Mouse (Mus musculus): ENCODE measurements at regions not wholly inside any gene's neighbourhood (a gene's known extent, or its start where the extent isn't known, plus 50 kb on each side); places are given as distances from the start of the nearest gene placed in this dataset.

DNA sequence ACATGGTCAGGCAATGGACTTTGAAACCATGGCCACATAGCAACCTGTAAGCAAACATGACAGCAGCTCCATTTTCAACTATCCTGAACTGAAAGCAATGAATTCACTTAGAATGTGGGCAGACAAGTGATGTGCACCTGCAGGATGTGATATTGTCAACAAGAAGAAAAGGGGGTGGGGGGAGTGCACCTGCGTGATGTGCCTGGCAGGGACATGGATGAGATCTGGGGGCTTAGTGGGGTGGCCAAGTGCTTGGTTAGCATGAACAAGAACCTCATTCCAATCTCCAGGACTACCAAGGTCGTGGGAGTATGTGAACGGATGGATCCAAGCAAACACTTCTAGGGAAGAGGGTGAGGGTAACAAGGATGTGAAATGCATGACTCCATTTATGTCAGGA, 453.1 kb upstream of the Hs6st1 start:
- no peak for TF ChIP-seq POU5F1 (IDR thresholded peaks at IDR 0.05; ENCODE audit: borderline replicate concordance, low read length)
- TF ChIP-seq CTCF (conservative IDR thresholded peaks at IDR 0.05; ENCODE audit: low read length): no peak

All from E14TG2a.4 (cell line).